Mouse (Mus musculus) brain, embryonic 14.5 days (tissue): ENCODE data around the gene Elovl5.

ENCODE experiments used
- CTCF ChIP-seq: fragments of 200-500 bp; IDR thresholded peaks from 2 replicates; pipeline ENCODE4 v1.5.1; 2012; ENCODE audit warnings: inconsistent platforms, mild to moderate bottlenecking, moderate library complexity, borderline replicate concordance; ENCODE audit not compliant: insufficient read depth, insufficient read length; ENCODE audit errors: extremely low read depth
- POLR2A ChIP-seq: fragments of 200-500 bp; IDR thresholded peaks from 2 replicates; pipeline ENCODE4 v1.6.1; 2012; ENCODE audit warnings: mild to moderate bottlenecking, inconsistent platforms, borderline replicate concordance; ENCODE audit not compliant: poor library complexity, insufficient read depth, insufficient read length, severe bottlenecking; ENCODE audit errors: extremely low read depth

GRCm38 (mm10) chr9:78015816-78016215, 98.7 kb downstream of the Elovl5 start:
- TF ChIP-seq CTCF (no peak), POLR2A (no peak)
